Mouse (Mus musculus) activated CD4-positive, CD25-positive, alpha-beta regulatory T cell, adult 4 months (primary cell): ENCODE results near the gene Kcnk3. TPM values are rescaled to one million over a fixed set of nuclear protein-coding genes. Genes with fewer than 3 reads are reported as not detected.
A peak's percentile ranks its signal among the peaks of the same experiment; 100 is the strongest.

Experiments
- ATAC-seq: one replicate; pipeline ENCODE4 v1.8.0; 2017
- polyA plus RNA-seq, 2 experiments: library from polyadenylated mRNA; unstranded; fragments of 100-300 nt; shearing (Covaris generic); gene quantifications; one replicate each; pipeline ENCODE4 v1.2.1; 2017

Kcnk3 gene
- polyA plus RNA-seq, 2 experiments from 2014 or later, result not detected

- no peak for ATAC-seq
Observed at GRCm38 (mm10) chr5:30614221-30614620, 26.3 kb downstream of the Kcnk3 start.

- ATAC-seq, result no peak
Observed at GRCm38 (mm10) chr5:30615416-30615815, 27.4 kb downstream of the Kcnk3 start.

- no peak for ATAC-seq
Observed at GRCm38 (mm10) chr5:30615819-30616218, 27.8 kb downstream of the Kcnk3 start.

GRCm38 (mm10) chr5:30616644-30617043 is 28.7 kb downstream of the Kcnk3 start:
- ATAC-seq, result no peak

GRCm38 (mm10) chr5:30617357-30617756 is 29.4 kb downstream of the Kcnk3 start:
- ATAC-seq, result no peak

- ATAC-seq, result no peak
Observed at GRCm38 (mm10) chr5:30617851-30618250, 29.9 kb downstream of the Kcnk3 start.

GRCm38 (mm10) chr5:30618376-30619003 is 30.5 kb downstream of the Kcnk3 start:
- ATAC-seq, result no peak

- no peak for ATAC-seq
Observed at GRCm38 (mm10) chr5:30619211-30619610, 31.2 kb downstream of the Kcnk3 start.

GRCm38 (mm10) chr5:30620567-30620966 is 32.6 kb downstream of the Kcnk3 start:
- ATAC-seq, result no peak

GRCm38 (mm10) chr5:30621211-30621790 is 33.3 kb downstream of the Kcnk3 start:
- no peak for ATAC-seq

- no peak for ATAC-seq
Observed at GRCm38 (mm10) chr5:30621844-30622176, 33.8 kb downstream of the Kcnk3 start.

- ATAC-seq, result peak; percentile 43
Observed at GRCm38 (mm10) chr5:30622177-30622840, 34.3 kb downstream of the Kcnk3 start.

GRCm38 (mm10) chr5:30622841-30623185 is 34.8 kb downstream of the Kcnk3 start:
- no peak for ATAC-seq

GRCm38 (mm10) chr5:30623380-30623779 is 35.4 kb downstream of the Kcnk3 start:
- ATAC-seq, result no peak

- no peak for ATAC-seq
Observed at GRCm38 (mm10) chr5:30624311-30624710, 36.3 kb downstream of the Kcnk3 start.

- ATAC-seq, result no peak
Observed at GRCm38 (mm10) chr5:30624908-30625307, 36.9 kb downstream of the Kcnk3 start.

- no peak for ATAC-seq
Observed at GRCm38 (mm10) chr5:30625379-30625778, 37.4 kb downstream of the Kcnk3 start.

- ATAC-seq, result no peak
Observed at GRCm38 (mm10) chr5:30626331-30627105, 38.5 kb downstream of the Kcnk3 start.

- no peak for ATAC-seq
Observed at GRCm38 (mm10) chr5:30628511-30628910, 40.5 kb downstream of the Kcnk3 start.

GRCm38 (mm10) chr5:30630401-30630800 is 42.4 kb downstream of the Kcnk3 start:
- no peak for ATAC-seq

GRCm38 (mm10) chr5:30632134-30632533 is 44.2 kb downstream of the Kcnk3 start:
- no peak for ATAC-seq

GRCm38 (mm10) chr5:30636994-30637393 is 49.0 kb downstream of the Kcnk3 start:
- ATAC-seq, result no peak

- no peak for ATAC-seq
Observed at GRCm38 (mm10) chr5:30638041-30638440, 50.1 kb downstream of the Kcnk3 start.
